Mouse (Mus musculus): ENCODE data around the gene Slc13a5. TPM values are rescaled to one million over a fixed set of nuclear protein-coding genes. Genes with fewer than 3 reads are reported as not detected.

The Slc13a5 gene
- total and polyA plus RNA-seq, 3 experiments: not detected

DNA sequence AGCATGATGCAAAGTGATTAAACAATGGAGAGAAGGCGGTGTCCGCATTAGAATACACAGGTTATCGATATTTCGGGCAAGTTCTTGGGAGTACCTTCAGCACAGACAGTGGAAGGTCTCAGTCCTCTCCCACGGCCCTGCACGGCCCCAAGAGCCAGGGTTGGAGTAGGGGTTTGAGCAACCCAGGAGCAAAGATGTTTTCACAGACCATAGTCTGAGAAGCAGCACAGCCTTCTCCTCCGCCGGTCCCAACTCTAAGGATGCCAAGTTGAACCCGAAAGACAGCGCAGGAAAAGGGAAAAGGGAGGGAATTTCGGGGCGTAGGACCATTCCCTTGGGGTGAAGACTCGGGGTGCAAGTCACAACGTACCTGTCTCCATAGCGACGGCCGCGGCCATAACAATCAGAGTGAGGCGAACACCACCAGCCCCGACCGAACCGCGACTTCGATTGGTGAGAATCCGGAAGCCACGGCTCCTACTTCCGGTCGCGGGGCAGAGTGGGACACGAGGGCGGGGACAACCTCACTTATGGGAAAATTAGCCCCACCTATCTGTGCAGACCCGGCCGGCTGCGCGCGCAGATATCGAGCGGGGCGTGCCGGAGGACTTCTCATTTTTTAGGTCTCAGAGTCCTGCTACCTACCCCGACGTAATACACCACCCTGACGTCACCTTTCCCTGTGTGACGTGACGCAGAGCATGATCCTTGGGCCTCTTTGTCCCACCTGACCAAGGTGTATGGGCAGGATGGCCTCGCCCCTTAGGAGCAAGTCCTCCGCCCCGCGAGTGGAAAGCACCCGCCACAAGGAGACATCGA, 52.2 kb downstream of the Slc13a5 start (continued):
- TF ChIP-seq MXI1 (IDR thresholded peaks at IDR 0.05; ENCODE audit: low read depth, low read length): peak; percentile 88

GRCm38 (mm10) chr11:72207834-72208377, 59.1 kb downstream of the Slc13a5 start:
- Histone ChIP-seq H3K9me3 (replicated peaks; ENCODE audit: low read length) (no peaks in the 10 kb centered on the region), H3K4me2 (ENCODE audit: insufficient read depth, low read depth, poor library complexity, severe bottlenecking) (peak overlapping the region; percentile 98), H3K9ac (ENCODE audit: insufficient read depth, low read depth) (peak overlapping the region; percentile 92), H3K4me3 (replicated peaks in 1 of 3; ENCODE audit: low read depth in 2 of 3, low read length in 2 of 3, poor library complexity in 1 of 3) (peak overlapping the region; percentile 66 to 94 (median 78)), H3K79me2 (replicated peaks; ENCODE audit: control insufficient read depth, extremely low read depth, insufficient read depth, poor library complexity, severe bottlenecking) (peaks cover 7% of the 10 kb centered on the region), H3K4me1 (ENCODE audit: control insufficient read depth in 1 of 2, insufficient read depth in 2 of 2) (peaks cover 11 to 42% of the 10 kb centered on the region in 2 experiments), H3K27ac (ENCODE audit: insufficient read depth, low read depth) (no peak overlapping the region), H3K27me3 (replicated peaks) (no peaks in the 10 kb centered on the region), H3K36me3 (replicated peaks in 1 of 2; ENCODE audit: control insufficient read depth in 1 of 2, insufficient read depth in 1 of 2, low read length in 1 of 2) (peaks cover 18 to 52% of the 10 kb centered on the region in 2 experiments)
- in situ Hi-C loops (cut with MboI; ENCODE audit: low pct_ligation_motif_present, low pct_unique_long_range_greater_than_20kb, low sequenced_read_pairs): loop anchor here (5.0 to 25.0 kb wide), 2 partner anchors 141 to 329 kb away; no protein-coding TSS in a partner anchor
- dilution Hi-C loops (cut with MboI; ENCODE audit: extremely low pct_ligation_motif_present, extremely low pct_unique_long_range_greater_than_20kb, low sequenced_read_pairs): no loop called here
- peak; percentile 17 for DNase-seq (ENCODE audit: extremely low read depth)
- no peak for TF ChIP-seq USF1 (IDR thresholded peaks at IDR 0.05; ENCODE audit: low read depth, low read length)
- TF ChIP-seq ZMIZ1 (IDR thresholded peaks at IDR 0.05; ENCODE audit: low read depth, low read length): no peak
- no peak; the same call in 1 of the 2 replicates for TF ChIP-seq MAX (IDR thresholded peaks at IDR 0.05; ENCODE audit: low read length)
- no peak for TF ChIP-seq POLR2A (IDR thresholded peaks at IDR 0.05; ENCODE audit: low read depth, low read length)
- TF ChIP-seq MEF2A (IDR thresholded peaks at IDR 0.05; ENCODE audit: borderline replicate concordance, low read depth, low read length): no peak
- no peak for TF ChIP-seq BHLHE40 (IDR thresholded peaks at IDR 0.05; ENCODE audit: low read depth, low read length)
- TF ChIP-seq E2F4 (IDR thresholded peaks at IDR 0.05; ENCODE audit: insufficient replicate concordance, low read depth, low read length): no peak
- TF ChIP-seq CTCF (conservative IDR thresholded peaks at IDR 0.05 in 1 of 2, IDR thresholded peaks at IDR 0.05 in 1 of 2; ENCODE audit: low read depth in 2 of 2, low read length in 2 of 2): no peak
- no peak for TF ChIP-seq ZC3H11A (IDR thresholded peaks at IDR 0.05; ENCODE audit: low read depth, low read length)
- TF ChIP-seq JUND (conservative IDR thresholded peaks at IDR 0.05; ENCODE audit: low read depth, low read length): no peak
- peak; percentile 38; the same call in 1 of the 2 replicates for TF ChIP-seq MYC (IDR thresholded peaks at IDR 0.05; ENCODE audit: low read depth, low read length)
- TF ChIP-seq RAD21 (IDR thresholded peaks at IDR 0.05; ENCODE audit: low read depth, low read length): no peak
- TF ChIP-seq KAT2A (IDR thresholded peaks at IDR 0.05; ENCODE audit: insufficient replicate concordance, low read length): no peak
- peak; percentile 46; the same call in 1 of the 2 replicates for TF ChIP-seq IRF4 (IDR thresholded peaks at IDR 0.05; ENCODE audit: low read depth, low read length)
- no peak for TF ChIP-seq TCF12 (IDR thresholded peaks at IDR 0.05; ENCODE audit: low read depth, low read length)
- TF ChIP-seq EP300 (IDR thresholded peaks at IDR 0.05; ENCODE audit: low read length): peak; percentile 35; the same call in 1 of the 2 replicates
- no peak for TF ChIP-seq ELF1 (IDR thresholded peaks at IDR 0.05; ENCODE audit: low read depth, low read length)
- no peak for TF ChIP-seq MAFK (IDR thresholded peaks at IDR 0.05; ENCODE audit: insufficient replicate concordance, low read length)
- TF ChIP-seq ZNF384 (IDR thresholded peaks at IDR 0.05; ENCODE audit: low read depth, low read length): peak; percentile 41; the same call in 1 of the 2 replicates
- TF ChIP-seq TBP (conservative IDR thresholded peaks at IDR 0.05; ENCODE audit: low read depth, low read length): no peak
- TF ChIP-seq USF2 (conservative IDR thresholded peaks at IDR 0.05; ENCODE audit: low read depth, low read length): no peak
- no peak for TF ChIP-seq SMC3 (IDR thresholded peaks at IDR 0.05; ENCODE audit: low read depth, low read length)
- TF ChIP-seq HCFC1 (IDR thresholded peaks at IDR 0.05; ENCODE audit: low read depth, low read length): no peak
- TF ChIP-seq ZKSCAN1 (IDR thresholded peaks at IDR 0.05; ENCODE audit: borderline replicate concordance, low read depth, low read length): no peak
- TF ChIP-seq SIN3A (IDR thresholded peaks at IDR 0.05; ENCODE audit: low read length): no peak
- TF ChIP-seq POLR2AphosphoS2 (IDR thresholded peaks at IDR 0.05; ENCODE audit: low read depth, low read length): no peak; the same call in 1 of the 2 replicates
- TF ChIP-seq PAX5 (IDR thresholded peaks at IDR 0.05; ENCODE audit: low read length): no peak
- TF ChIP-seq NRF1 (IDR thresholded peaks at IDR 0.05; ENCODE audit: low read depth, low read length): no peak
- TF ChIP-seq UBTF (IDR thresholded peaks at IDR 0.05; ENCODE audit: low read depth, low read length): peak; percentile 29; the same call in 1 of the 2 replicates
- no peak for TF ChIP-seq JUN (IDR thresholded peaks at IDR 0.05; ENCODE audit: insufficient read depth, low read depth, low read length)
- TF ChIP-seq MXI1 (IDR thresholded peaks at IDR 0.05; ENCODE audit: low read depth, low read length): no peak
- no peak for TF ChIP-seq NELFE (IDR thresholded peaks at IDR 0.05; ENCODE audit: low read depth, low read length)
- no peak for TF ChIP-seq ETS1 (conservative IDR thresholded peaks at IDR 0.05; ENCODE audit: low read depth, low read length)
- TF ChIP-seq CHD1 (IDR thresholded peaks at IDR 0.05; ENCODE audit: low read depth, low read length): no peak
- TF ChIP-seq MAZ (IDR thresholded peaks at IDR 0.05; ENCODE audit: low read depth, low read length): no peak
- no peak for TF ChIP-seq CHD2 (IDR thresholded peaks at IDR 0.05; ENCODE audit: low read length)
